Mouse (Mus musculus): Measurements from ENCODE around the gene Nat8f6.

GRCm38 (mm10) chr6:85839982-85840381 lies 19.2 kb upstream of the Nat8f6 start:
- TF ChIP-seq CTCF (IDR thresholded peaks at IDR 0.05; ENCODE audit: control insufficient read depth, insufficient read depth, insufficient replicate concordance, low read depth, low read length): no peak
- TF ChIP-seq POLR2A (IDR thresholded peaks at IDR 0.05; ENCODE audit: control insufficient read depth, low read depth, low read length): no peak

Measured in testis, adult 2 months (tissue).